Mouse (Mus musculus) midbrain, embryonic 16.5 days (tissue): ENCODE data around the gene Mtfp1. TPM values are rescaled to one million over a fixed set of nuclear protein-coding genes. Genes with fewer than 3 reads are reported as not detected.
"Not testable (repeated sequence)": the region's sequence is repeated elsewhere in the genome, so short reads cannot be mapped to it uniquely, and the experiment has no call there.

Experiments used
- ATAC-seq: fragments of 200-750 bp; cut with Nextera tagmentation; 2 replicates; pipeline ENCODE4 v1.8.0; 2017; ENCODE audit warnings: moderate TSS enrichment
- H3K27ac ChIP-seq: fragments of 300-500 bp; sonication (generic); 2 replicates; pipeline ENCODE4 v1.5.1; 2014; ENCODE audit warnings: mild to moderate bottlenecking, low read length, mixed read lengths
- H3K27me3 ChIP-seq: fragments of 300-500 bp; sonication (generic); 2 replicates; pipeline ENCODE4 v1.6.1; 2014; ENCODE audit warnings: low read depth, low read length, mixed read lengths; ENCODE audit not compliant: control insufficient read depth, insufficient read depth
- H3K36me3 ChIP-seq: fragments of 300-500 bp; sonication (generic); 2 replicates; pipeline ENCODE4 v1.6.1; 2014; ENCODE audit warnings: mild to moderate bottlenecking, low read length, moderate library complexity, mixed read lengths; ENCODE audit not compliant: control insufficient read depth, insufficient read depth
- H3K4me1 ChIP-seq: fragments of 300-500 bp; sonication (generic); 2 replicates; pipeline ENCODE4 v1.6.1; 2014; ENCODE audit warnings: mild to moderate bottlenecking, low read length, mixed read lengths; ENCODE audit not compliant: control insufficient read depth, insufficient read depth
- H3K4me2 ChIP-seq: fragments of 300-500 bp; sonication (generic); 2 replicates; pipeline ENCODE4 v1.6.1; 2014; ENCODE audit warnings: mild to moderate bottlenecking, low read length, mixed read lengths
- H3K4me3 ChIP-seq: fragments of 300-500 bp; sonication (generic); 2 replicates; pipeline ENCODE4 v1.5.1; 2014; ENCODE audit warnings: low read depth, mild to moderate bottlenecking, low read length, moderate library complexity, mixed read lengths
- H3K9ac ChIP-seq: fragments of 300-500 bp; sonication (generic); 2 replicates; pipeline ENCODE4 v1.6.1; 2014; ENCODE audit warnings: low read depth, low read length, mixed read lengths
- H3K9me3 ChIP-seq: fragments of 300-500 bp; sonication (generic); replicated peaks from 2 replicates; pipeline ENCODE4 v1.6.1; 2014; ENCODE audit warnings: mild to moderate bottlenecking, low read length, mixed read lengths; ENCODE audit not compliant: control insufficient read depth, poor library complexity, severe bottlenecking
- WGBS: fragments of 180-500 bp; shearing (Covaris S2); extraction: QIAGEN DNeasy Blood & Tissue Kit; methylation state at CpG from one replicate; pipeline ENCODE4 v1.1.7; 2014; 5-methylcytosine and 5-hydroxymethylcytosine counted together
- polyA plus RNA-seq: library from polyadenylated mRNA; unstranded; fragments of >200 nt; fragmentation: Nextera tagmentation; extraction: Ambion mirVana; gene quantifications from 2 replicates; pipeline ENCODE4 v1.2.1, GENCODE M21; 2015

Mtfp1 gene
- polyA plus RNA-seq, 1 experiment from 2014 or later = 14.4 TPM

GRCm38 (mm10) chr11:4117372-4118071 is 22.3 kb upstream of the Mtfp1 start:
- no peak overlapping the region; the same call in 1 of the 2 replicates for H3K27ac ChIP-seq
- peak overlapping the region; percentile 59 for H3K4me3 ChIP-seq
- peak; percentile 20 for ATAC-seq
- 0 out of 2 replicates have a peak, but pooled peaks cover 3% of the 10 kb centered on the region for H3K27me3 ChIP-seq
- peaks cover 7% of the 10 kb centered on the region; the same call in 1 of the 2 replicates for H3K4me1 ChIP-seq
- no peaks in the 10 kb centered on the region for H3K36me3 ChIP-seq
- H3K4me2 ChIP-seq = peak overlapping the region; percentile 89
- H3K9ac ChIP-seq = peak overlapping the region; percentile 76; the same call in 1 of the 2 replicates
- 20% methylated on average over 3 of the region's 3 CpGs for WGBS
- no peaks in the 10 kb centered on the region for H3K9me3 ChIP-seq

DNA sequence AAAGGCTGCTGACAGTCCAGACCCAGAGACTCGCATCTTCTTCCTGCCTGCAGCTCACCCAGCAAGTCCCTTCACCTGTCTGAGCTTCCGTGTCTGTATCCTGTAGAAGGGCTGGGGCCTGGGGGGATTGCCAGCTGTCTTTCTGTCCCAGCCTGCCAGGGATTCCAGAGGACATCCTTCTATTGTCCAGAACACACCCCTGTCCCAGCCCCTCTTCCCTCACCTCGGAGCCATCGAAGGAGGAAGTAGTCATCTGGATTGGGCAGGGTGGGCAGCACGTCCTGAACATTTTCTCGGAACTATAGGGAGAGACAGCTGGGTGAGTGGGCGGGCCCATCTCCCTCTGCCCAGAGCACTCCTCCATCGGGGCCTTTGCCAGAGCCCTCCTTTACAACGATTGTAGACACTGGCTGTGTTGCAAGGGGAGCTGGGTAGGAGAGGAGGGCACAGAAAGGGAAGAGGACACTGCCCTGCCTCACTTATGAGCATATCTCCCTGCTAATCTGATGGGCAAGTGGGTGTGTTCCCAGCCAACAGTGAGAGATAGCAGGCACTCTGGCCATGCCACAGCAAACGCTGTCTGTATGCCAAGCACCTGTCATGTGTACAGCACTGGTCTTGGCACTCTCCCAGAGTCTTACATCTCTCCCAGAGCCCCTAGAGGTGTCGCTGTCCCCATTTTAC is 21.4 kb upstream of the Mtfp1 start:
- 0 out of 2 replicates have a peak, but pooled peaks cover 3% of the 10 kb centered on the region for H3K27me3 ChIP-seq
- WGBS = 69% methylated on average over 11 of the region's 11 CpGs
- H3K4me1 ChIP-seq = peaks cover 7% of the 10 kb centered on the region; the same call in 1 of the 2 replicates
- peak overlapping the region; percentile 12; the same call in 1 of the 2 replicates for H3K4me2 ChIP-seq
- H3K9me3 ChIP-seq = no peaks in the 10 kb centered on the region
- no peak overlapping the region for H3K9ac ChIP-seq
- no peaks in the 10 kb centered on the region for H3K36me3 ChIP-seq
- no peak overlapping the region for H3K27ac ChIP-seq
- no peak for ATAC-seq
- H3K4me3 ChIP-seq = no peak overlapping the region

DNA sequence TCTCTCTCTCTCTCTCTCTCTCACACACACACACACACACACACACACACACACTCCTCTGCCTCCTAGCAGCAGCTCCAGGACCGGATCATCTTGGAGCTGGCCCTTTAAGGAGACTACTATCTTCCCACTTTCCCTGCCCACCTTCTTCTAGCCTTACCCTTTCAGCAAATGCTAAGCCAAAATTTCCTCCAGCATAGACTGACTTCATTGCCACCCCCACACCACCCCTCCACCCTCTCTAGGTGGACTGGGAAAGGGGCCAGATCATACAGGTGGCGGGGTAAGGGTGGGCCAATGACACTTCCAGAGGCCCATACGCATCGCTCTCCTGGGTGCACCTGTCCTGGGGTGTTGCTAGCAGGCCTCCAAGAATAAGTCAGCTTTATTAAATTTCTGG is 20.2 kb upstream of the Mtfp1 start:
- H3K9ac ChIP-seq = no peak overlapping the region
- no peak overlapping the region for H3K4me3 ChIP-seq
- peaks cover 7% of the 10 kb centered on the region; the same call in 1 of the 2 replicates for H3K4me1 ChIP-seq
- H3K4me2 ChIP-seq = no peak overlapping the region
- 0 out of 2 replicates have a peak, but pooled peaks cover 3% of the 10 kb centered on the region for H3K27me3 ChIP-seq
- no peaks in the 10 kb centered on the region for H3K9me3 ChIP-seq
- no peak overlapping the region for H3K27ac ChIP-seq
- no peak for ATAC-seq
- 95% methylated on average over 4 of the region's 4 CpGs for WGBS
- 0 out of 2 replicates have a peak, but pooled peaks cover 3% of the 10 kb centered on the region for H3K36me3 ChIP-seq

GRCm38 (mm10) chr11:4114541-4114940 is 19.3 kb upstream of the Mtfp1 start:
- not testable (repeated sequence) for ATAC-seq, H3K36me3 ChIP-seq, H3K9ac ChIP-seq, H3K4me1 ChIP-seq, H3K4me3 ChIP-seq, H3K4me2 ChIP-seq, H3K27ac ChIP-seq, H3K27me3 ChIP-seq, H3K9me3 ChIP-seq
- 72% methylated on average over 6 of the region's 6 CpGs for WGBS

- Histone ChIP-seq H3K27me3 (no peaks in the 10 kb centered on the region), H3K36me3 (0 out of 2 replicates have a peak, but pooled peaks cover 3% of the 10 kb centered on the region), H3K9me3 (no peaks in the 10 kb centered on the region), H3K9ac (no peak overlapping the region), H3K27ac (no peak overlapping the region), H3K4me3 (no peak overlapping the region), H3K4me1 (peaks cover 7% of the 10 kb centered on the region; the same call in 1 of the 2 replicates), H3K4me2 (no peak overlapping the region)
- WGBS = 89% methylated on average over 6 of the region's 6 CpGs
- no peak for ATAC-seq
Observed at GRCm38 (mm10) chr11:4113970-4114369, 18.7 kb upstream of the Mtfp1 start.

DNA sequence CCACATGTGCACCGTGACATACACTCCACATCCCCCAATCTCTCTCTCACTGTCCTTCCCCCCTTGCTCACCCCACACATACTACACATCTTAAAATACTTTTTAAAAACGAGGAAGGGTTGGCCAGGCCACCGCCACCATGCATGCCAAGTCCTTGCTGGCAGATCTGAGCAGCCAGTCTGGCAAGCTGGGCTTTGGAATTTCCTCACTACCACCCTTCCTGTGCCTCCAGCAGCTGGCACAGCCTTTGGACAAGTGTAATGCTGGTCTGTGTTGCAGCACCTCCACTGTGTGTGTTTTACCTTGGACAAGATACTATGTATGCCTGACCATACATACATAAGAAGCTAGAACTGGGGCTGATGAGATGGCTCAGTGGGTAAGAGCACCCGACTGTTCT is 18.3 kb upstream of the Mtfp1 start:
- 80% methylated on average over 4 of the region's 4 CpGs for WGBS
- H3K27ac ChIP-seq = no peak overlapping the region
- no peak for ATAC-seq

GRCm38 (mm10) chr11:4112861-4113260 is 17.6 kb upstream of the Mtfp1 start:
- 90% methylated on average over 6 of the region's 6 CpGs for WGBS
- H3K4me1 ChIP-seq = peaks cover 7% of the 10 kb centered on the region; the same call in 1 of the 2 replicates
- no peak for ATAC-seq

More for the DNA sequence above, 18.3 kb upstream of the Mtfp1 start:
- H3K9ac ChIP-seq = no peak overlapping the region
- 0 out of 2 replicates have a peak, but pooled peaks cover 6% of the 10 kb centered on the region for H3K36me3 ChIP-seq
- H3K9me3 ChIP-seq = no peaks in the 10 kb centered on the region
- H3K4me2 ChIP-seq = no peak overlapping the region
- no peak overlapping the region for H3K4me3 ChIP-seq
- H3K27me3 ChIP-seq = no peaks in the 10 kb centered on the region
- H3K4me1 ChIP-seq = peaks cover 7% of the 10 kb centered on the region; the same call in 1 of the 2 replicates

DNA sequence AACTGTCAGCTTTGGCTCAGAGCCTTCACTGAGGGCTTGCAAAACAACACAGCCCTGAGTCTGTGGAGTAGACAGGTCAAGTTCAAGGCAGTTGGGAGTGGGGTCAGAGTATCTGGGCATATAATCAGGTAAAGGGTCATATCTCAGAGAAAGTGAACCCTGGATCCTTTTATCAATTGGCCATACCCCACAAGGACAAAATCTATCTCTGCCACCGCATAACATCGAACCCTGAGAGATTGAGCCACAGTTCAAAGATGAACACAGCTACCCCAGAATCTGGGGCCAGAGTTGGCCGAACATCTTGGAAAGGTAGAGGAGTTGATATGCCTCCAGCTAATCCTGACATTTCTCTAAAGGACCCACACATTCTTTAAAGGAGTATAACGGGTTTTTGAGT is 16.8 kb upstream of the Mtfp1 start:
- Histone ChIP-seq H3K27me3 (no peaks in the 10 kb centered on the region), H3K4me1 (no peaks in the 10 kb centered on the region; the same call in 1 of the 2 replicates), H3K27ac (no peak overlapping the region), H3K4me2 (no peak overlapping the region), H3K9ac (no peak overlapping the region), H3K4me3 (no peak overlapping the region), H3K9me3 (no peaks in the 10 kb centered on the region), H3K36me3 (0 out of 2 replicates have a peak, but pooled peaks cover 7% of the 10 kb centered on the region)
- no peak for ATAC-seq
- WGBS = 93% methylated on average over 4 of the region's 4 CpGs

More at GRCm38 (mm10) chr11:4112861-4113260, 17.6 kb upstream of the Mtfp1 start:
- no peak overlapping the region for H3K9ac ChIP-seq
- no peak overlapping the region for H3K4me3 ChIP-seq
- H3K4me2 ChIP-seq = no peak overlapping the region
- H3K27me3 ChIP-seq = no peaks in the 10 kb centered on the region
- H3K36me3 ChIP-seq = 0 out of 2 replicates have a peak, but pooled peaks cover 7% of the 10 kb centered on the region
- no peaks in the 10 kb centered on the region for H3K9me3 ChIP-seq
- H3K27ac ChIP-seq = no peak overlapping the region

- no peak overlapping the region for H3K27ac ChIP-seq
- no peak overlapping the region for H3K4me3 ChIP-seq
- H3K4me1 ChIP-seq = no peaks in the 10 kb centered on the region
- H3K36me3 ChIP-seq = 0 out of 2 replicates have a peak, but pooled peaks cover 7% of the 10 kb centered on the region
- ATAC-seq = no peak
- no peak overlapping the region for H3K9ac ChIP-seq
- H3K9me3 ChIP-seq = no peaks in the 10 kb centered on the region
- 89% methylated on average over 7 of the region's 7 CpGs for WGBS
- H3K27me3 ChIP-seq = no peaks in the 10 kb centered on the region
- H3K4me2 ChIP-seq = no peak overlapping the region
Observed at GRCm38 (mm10) chr11:4108691-4109090, 13.4 kb upstream of the Mtfp1 start.
